Mouse (Mus musculus) G1E (cell line): ENCODE measurements around the gene Vdr.

Experiments used
- CTCF ChIP-seq: IDR thresholded peaks from 2 replicates; pipeline ENCODE4 v1.5.1; 2012; ENCODE audit warnings: low read depth, low read length, inconsistent platforms, mixed read lengths
- GATA1 ChIP-seq: IDR thresholded peaks from 2 replicates; pipeline ENCODE4 v1.6.1; 2012; ENCODE audit warnings: borderline replicate concordance, low read length, inconsistent platforms, mixed read lengths
- TAL1 ChIP-seq: conservative IDR thresholded peaks from 2 replicates; pipeline ENCODE4 v1.6.1; 2012; ENCODE audit warnings: low read depth, low read length, inconsistent platforms, mixed read lengths

DNA sequence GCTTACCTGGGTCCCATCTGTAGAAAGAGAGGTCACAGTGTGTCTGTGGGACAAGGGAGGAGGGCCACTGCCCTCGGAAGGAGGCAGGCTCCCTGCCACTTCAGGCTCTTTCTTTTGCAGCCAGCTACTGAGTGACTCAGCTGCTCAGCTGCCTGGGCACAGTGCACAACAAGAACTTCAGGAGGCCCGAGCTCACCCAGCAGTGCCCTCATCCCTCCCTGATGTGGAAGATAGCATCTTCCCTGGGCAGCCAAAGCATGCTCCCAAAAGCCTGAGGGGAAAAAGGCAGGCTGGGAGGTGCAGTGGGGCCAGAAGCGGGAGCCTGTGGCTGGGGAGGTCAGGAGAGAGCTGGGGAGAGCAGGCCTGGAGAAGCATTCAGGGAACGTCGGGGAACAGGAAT, 95.7 kb downstream of the Vdr start:
- TF ChIP-seq TAL1 (no peak), CTCF (no peak), GATA1 (no peak)
